Mouse (Mus musculus): ENCODE results near the gene Opcml.

GRCm38 (mm10) chr9:28160953-28161352 lies 370.4 kb downstream of the Opcml start:
- TF ChIP-seq CTCF (IDR thresholded peaks at IDR 0.05; ENCODE audit: extremely low read depth, insufficient read depth, insufficient read length, insufficient replicate concordance) (no peak), POLR2A (IDR thresholded peaks at IDR 0.05; ENCODE audit: low read depth, low read length) (no peak)

All from spleen, adult 2 months (tissue).